Mouse (Mus musculus) spleen, embryonic (tissue): ENCODE measurements at regions not wholly inside any gene's neighbourhood (a gene's known extent, or its start where the extent isn't known, plus 50 kb on each side); places are given as distances from the start of the nearest gene placed in this dataset.
"Not testable (repeated sequence)": the region's sequence is repeated elsewhere in the genome, so short reads cannot be mapped to it uniquely, and the experiment has no call there.

Experiments used
- CTCF ChIA-PET: fragments of 350-600 bp; sonication (Branson Sonifier 250); formaldehyde crosslinking; loops from one replicate; lab custom pipeline; 2022; lab: Charles Lee

- CTCF ChIA-PET = not testable (repeated sequence)
These were observed 2447.9 kb upstream of the Gm8797 start for GRCm38 (mm10) chr3:3302657-3303056.

GRCm38 (mm10) chr3:3308461-3308860 lies 2442.1 kb upstream of the Gm8797 start:
- CTCF ChIA-PET = interaction anchor here (0.7 kb wide), 1 partner anchor 76 kb away, joined by 3 read pairs; no protein-coding TSS in a partner anchor

- CTCF ChIA-PET = interaction anchor here (0.7 kb wide), 1 partner anchor 76 kb away, joined by 3 read pairs; no protein-coding TSS in a partner anchor
These were observed 2441.6 kb upstream of the Gm8797 start for GRCm38 (mm10) chr3:3308996-3309395.

GRCm38 (mm10) chr3:3310811-3311210 lies 2439.8 kb upstream of the Gm8797 start:
- CTCF ChIA-PET = no interaction called here

- CTCF ChIA-PET = no interaction called here
These were observed 2401.0 kb upstream of the Gm8797 start for GRCm38 (mm10) chr3:3349634-3350033.

GRCm38 (mm10) chr3:3370859-3371258 lies 2379.7 kb upstream of the Gm8797 start:
- CTCF ChIA-PET = not testable (repeated sequence)

- CTCF ChIA-PET = no interaction called here
These were observed 2362.4 kb upstream of the Gm8797 start for GRCm38 (mm10) chr3:3388056-3388770.
